Comparison of ENCODE assay signal across 10 mouse cellular contexts in genomic region chr8:117115094-117115493, GRCm38 (mm10). TPM values are rescaled to one million over a fixed set of nuclear protein-coding genes. Genes with fewer than 3 reads are reported as not detected.
DNase-seq lines count a peak whose midpoint lies in the region; ATAC-seq and TF ChIP-seq lines count a peak whose summit lies in the region.
"Had no signal": no experiment of that assay in that cellular context is flagged by ENCODE, and none has a peak within 500 bp of the region (broad histone marks: within the 10 kb centered on the region; RNA-seq: fewer than 3 reads in every experiment).

No protein-coding gene starts in this region.

- H3K27me3 ChIP-seq in forebrain, embryonic 10.5 days (ENCODE audit: poor library complexity, severe bottlenecking) = no peaks in the 10 kb centered on the region
- H3K27me3 ChIP-seq in forebrain, embryonic 16.5 days (replicated peaks; ENCODE audit: control insufficient read depth, insufficient read depth, low read length) = no peaks in the 10 kb centered on the region
- H3K27me3 ChIP-seq in liver, embryonic 12.5 days (replicated peaks) = no peaks in the 10 kb centered on the region
- no peaks in the 10 kb centered on the region for H3K27me3 ChIP-seq in liver, postnatal 0 days (ENCODE audit: insufficient read depth, low read length)
- no peaks in the 10 kb centered on the region for H3K27me3 ChIP-seq in embryonic facial prominence, embryonic 14.5 days (replicated peaks; ENCODE audit: control insufficient read depth, insufficient read depth, low read length)
- no peaks in the 10 kb centered on the region for H3K27me3 ChIP-seq in midbrain, embryonic 14.5 days (ENCODE audit: control insufficient read depth, insufficient read depth, low read length)
- H3K27me3 ChIP-seq: heart, embryonic 15.5 days had no signal

- H3K27ac ChIP-seq in forebrain, embryonic 10.5 days = no peak overlapping the region
- no peak overlapping the region for H3K27ac ChIP-seq in forebrain, embryonic 16.5 days (ENCODE audit: low read length)
- no peak overlapping the region for H3K27ac ChIP-seq in liver, embryonic 12.5 days
- no peak overlapping the region for H3K27ac ChIP-seq in liver, postnatal 0 days (ENCODE audit: low read depth)
- no peak overlapping the region for H3K27ac ChIP-seq in embryonic facial prominence, embryonic 14.5 days (replicated peaks; ENCODE audit: low read depth, low read length)
- no peak overlapping the region for H3K27ac ChIP-seq in midbrain, embryonic 14.5 days (replicated peaks; ENCODE audit: low read depth, low read length)
- H3K27ac ChIP-seq: heart, embryonic 15.5 days had no signal

- WGBS in forebrain, embryonic 10.5 days = 43% methylated on average over 6 of the region's 6 CpGs
- WGBS in forebrain, embryonic 16.5 days = 39% methylated on average over 6 of the region's 6 CpGs
- WGBS in liver, embryonic 12.5 days (ENCODE audit: insufficient replicate concordance) = 51% methylated on average over 6 of the region's 6 CpGs
- WGBS in liver, postnatal 0 days (ENCODE audit: insufficient replicate concordance) = 48% methylated on average over 6 of the region's 6 CpGs
- WGBS in embryonic facial prominence, embryonic 14.5 days = 48% methylated on average over 6 of the region's 6 CpGs
- WGBS in midbrain, embryonic 14.5 days = 54% methylated on average over 6 of the region's 6 CpGs

- H3K4me3 ChIP-seq in forebrain, embryonic 10.5 days = 0 out of 2 replicates have a peak overlapping the region, but pooled peaks have one; percentile 32
- no peak overlapping the region for H3K4me3 ChIP-seq in forebrain, embryonic 16.5 days (replicated peaks; ENCODE audit: low read length)
- no peak overlapping the region for H3K4me3 ChIP-seq in liver, embryonic 12.5 days
- H3K4me3 ChIP-seq in liver, postnatal 0 days (ENCODE audit: low read depth, low read length) = no peak overlapping the region
- H3K4me3 ChIP-seq in embryonic facial prominence, embryonic 14.5 days (ENCODE audit: low read depth, low read length) = no peak overlapping the region
- H3K4me3 ChIP-seq in midbrain, embryonic 14.5 days (replicated peaks; ENCODE audit: low read depth, low read length) = no peak overlapping the region
- H3K4me3 ChIP-seq: heart, embryonic 15.5 days had no signal

- no peak for TF ChIP-seq CTCF in liver, postnatal 0 days (IDR thresholded peaks at IDR 0.05; ENCODE audit: low read depth)

- no peak for ATAC-seq in forebrain, embryonic 16.5 days
- ATAC-seq in liver, embryonic 12.5 days = no peak
- ATAC-seq in liver, postnatal 0 days = no peak
- ATAC-seq in embryonic facial prominence, embryonic 14.5 days (ENCODE audit: low read depth) = no peak
- no peak for ATAC-seq in midbrain, embryonic 14.5 days (ENCODE audit: low FRiP score, low TSS enrichment)

- no peak overlapping the region; the same call in 1 of the 2 replicates for H3K4me2 ChIP-seq in forebrain, embryonic 16.5 days (ENCODE audit: low read length)
- peak overlapping the region; percentile 55 for H3K4me2 ChIP-seq in liver, embryonic 12.5 days
- H3K4me2 ChIP-seq in liver, postnatal 0 days (ENCODE audit: low read depth, low read length) = no peak overlapping the region
- H3K4me2 ChIP-seq in embryonic facial prominence, embryonic 14.5 days (ENCODE audit: low read depth, low read length) = peak overlapping the region; percentile 26; the same call in 1 of the 2 replicates
- no peak overlapping the region for H3K4me2 ChIP-seq in midbrain, embryonic 14.5 days (ENCODE audit: low read length)

- no peaks in the 10 kb centered on the region for H3K36me3 ChIP-seq in forebrain, embryonic 10.5 days (replicated peaks)
- H3K36me3 ChIP-seq in forebrain, embryonic 16.5 days (ENCODE audit: control insufficient read depth, insufficient read depth) = no peaks in the 10 kb centered on the region
- 0 out of 2 replicates have a peak, but pooled peaks cover 3% of the 10 kb centered on the region for H3K36me3 ChIP-seq in liver, embryonic 12.5 days
- no peaks in the 10 kb centered on the region; the same call in 1 of the 2 replicates for H3K36me3 ChIP-seq in liver, postnatal 0 days (replicated peaks; ENCODE audit: insufficient read depth, low read length)
- H3K36me3 ChIP-seq in embryonic facial prominence, embryonic 14.5 days (ENCODE audit: control insufficient read depth, insufficient read depth, low read length) = no peaks in the 10 kb centered on the region
- H3K36me3 ChIP-seq in midbrain, embryonic 14.5 days (ENCODE audit: control insufficient read depth, insufficient read depth, low read length) = no peaks in the 10 kb centered on the region
- H3K36me3 ChIP-seq: heart, embryonic 15.5 days had no signal

- no peak for TF ChIP-seq EP300 in liver, postnatal 0 days (IDR thresholded peaks at IDR 0.05; ENCODE audit: low read depth)

- no peak for DNase-seq in forebrain, embryonic 10.5 days (ENCODE audit: extremely low spot score, low spot score)
- DNase-seq in liver, postnatal 0 days = no peak
- no peak for DNase-seq in embryonic facial prominence, embryonic 14.5 days (ENCODE audit: low spot score)
- peak; percentile 37 for DNase-seq in midbrain, embryonic 14.5 days
- DNase-seq in B cell, adult 2 months = no peak
- no peak for DNase-seq in thymus, adult 18-20 months
- DNase-seq: thymus, postnatal 25 days had no signal

- peaks cover 22% of the 10 kb centered on the region for H3K4me1 ChIP-seq in forebrain, embryonic 10.5 days
- H3K4me1 ChIP-seq in forebrain, embryonic 16.5 days (replicated peaks; ENCODE audit: control insufficient read depth, insufficient read depth, low read length) = peaks cover 9% of the 10 kb centered on the region
- H3K4me1 ChIP-seq in liver, embryonic 12.5 days = peaks cover 35% of the 10 kb centered on the region
- peaks cover 6% of the 10 kb centered on the region for H3K4me1 ChIP-seq in liver, postnatal 0 days (ENCODE audit: insufficient read depth)
- peaks cover 3% of the 10 kb centered on the region; the same call in 1 of the 2 replicates for H3K4me1 ChIP-seq in embryonic facial prominence, embryonic 14.5 days (ENCODE audit: control insufficient read depth, insufficient read depth, low read length)
- no peaks in the 10 kb centered on the region for H3K4me1 ChIP-seq in midbrain, embryonic 14.5 days (ENCODE audit: control insufficient read depth, insufficient read depth, low read length)

- H3K9ac ChIP-seq in forebrain, embryonic 16.5 days (replicated peaks; ENCODE audit: low read depth, low read length) = no peak overlapping the region
- no peak overlapping the region for H3K9ac ChIP-seq in liver, embryonic 12.5 days
- H3K9ac ChIP-seq in liver, postnatal 0 days (replicated peaks) = no peak overlapping the region
- H3K9ac ChIP-seq in embryonic facial prominence, embryonic 14.5 days (ENCODE audit: low read depth, low read length) = no peak overlapping the region
- H3K9ac ChIP-seq in midbrain, embryonic 14.5 days (replicated peaks; ENCODE audit: low read length) = no peak overlapping the region
- H3K9ac ChIP-seq: heart, embryonic 15.5 days had no signal

- H3K9me3 ChIP-seq in forebrain, embryonic 10.5 days = no peaks in the 10 kb centered on the region
- H3K9me3 ChIP-seq in forebrain, embryonic 16.5 days (ENCODE audit: control insufficient read depth, low read length) = no peaks in the 10 kb centered on the region
- H3K9me3 ChIP-seq in liver, embryonic 12.5 days (replicated peaks) = no peaks in the 10 kb centered on the region
- no peaks in the 10 kb centered on the region for H3K9me3 ChIP-seq in liver, postnatal 0 days (ENCODE audit: low read length)
- H3K9me3 ChIP-seq in embryonic facial prominence, embryonic 14.5 days (ENCODE audit: control insufficient read depth, low read length) = no peaks in the 10 kb centered on the region
- no peaks in the 10 kb centered on the region for H3K9me3 ChIP-seq in midbrain, embryonic 14.5 days (ENCODE audit: control insufficient read depth, low read length)
- H3K9me3 ChIP-seq: heart, embryonic 15.5 days had no signal

RNA-seq across cellular contexts. Expression of gene Bco1, which starts 19.4 kb away (rescaled TPM):
- 0.22 and 0.30 TPM in 2 replicates for polyA plus RNA-seq in forebrain, embryonic 10.5 days (2016; fragmentation: Nextera tagmentation; extraction: Ambion mirVana)
- 0.11 TPM in 1 of 2 replicates, not detected in the other for polyA plus RNA-seq in forebrain, embryonic 16.5 days (2015; fragmentation: Nextera tagmentation; extraction: Ambion mirVana)
- 10.3 and 10.8 TPM in 2 replicates for polyA plus RNA-seq in liver, embryonic 12.5 days (2016; fragmentation: Nextera tagmentation; extraction: Ambion mirVana)
- polyA plus RNA-seq in liver, postnatal 0 days (2015; fragmentation: Nextera tagmentation; extraction: Ambion mirVana) = 6.6 and 8.1 TPM in 2 replicates
- 0.15 and 0.34 TPM in 2 replicates for polyA plus RNA-seq in embryonic facial prominence, embryonic 14.5 days (2014; fragmentation: Nextera tagmentation; extraction: Ambion mirVana)
- 0.18 TPM in 1 of 2 replicates, not detected in the other for polyA plus RNA-seq in midbrain, embryonic 14.5 days (2014; fragmentation: Nextera tagmentation; extraction: Ambion mirVana)
- polyA plus RNA-seq: heart, embryonic 15.5 days had no signal

RNA-seq across cellular contexts. Expression of gene Pkd1l2, which starts 32.8 kb away (rescaled TPM):
- not detected in 2 replicates for polyA plus RNA-seq in forebrain, embryonic 10.5 days (2016; fragmentation: Nextera tagmentation; extraction: Ambion mirVana)
- not detected in 2 replicates for polyA plus RNA-seq in forebrain, embryonic 16.5 days (2015; fragmentation: Nextera tagmentation; extraction: Ambion mirVana)
- polyA plus RNA-seq in liver, embryonic 12.5 days (2016; fragmentation: Nextera tagmentation; extraction: Ambion mirVana) = 0.01 and 0.02 TPM in 2 replicates
- 0.06 TPM in 1 of 2 replicates, not detected in the other for polyA plus RNA-seq in liver, postnatal 0 days (2015; fragmentation: Nextera tagmentation; extraction: Ambion mirVana)
- polyA plus RNA-seq in embryonic facial prominence, embryonic 14.5 days (2014; fragmentation: Nextera tagmentation; extraction: Ambion mirVana) = 0.03 and 0.13 TPM in 2 replicates
- polyA plus RNA-seq in midbrain, embryonic 14.5 days (2014; fragmentation: Nextera tagmentation; extraction: Ambion mirVana) = 0.12 TPM in 1 of 2 replicates, not detected in the other

RNA-seq across cellular contexts. Expression of gene Gan, which starts 42.8 kb away (rescaled TPM):
- 2.5 TPM in 2 replicates for polyA plus RNA-seq in forebrain, embryonic 10.5 days (2016; fragmentation: Nextera tagmentation; extraction: Ambion mirVana)
- polyA plus RNA-seq in forebrain, embryonic 16.5 days (2015; fragmentation: Nextera tagmentation; extraction: Ambion mirVana) = 3.5 and 3.7 TPM in 2 replicates
- 1.9 and 2.1 TPM in 2 replicates for polyA plus RNA-seq in liver, embryonic 12.5 days (2016; fragmentation: Nextera tagmentation; extraction: Ambion mirVana)
- polyA plus RNA-seq in liver, postnatal 0 days (2015; fragmentation: Nextera tagmentation; extraction: Ambion mirVana) = 0.60 and 0.62 TPM in 2 replicates
- 3.0 and 3.5 TPM in 2 replicates for polyA plus RNA-seq in embryonic facial prominence, embryonic 14.5 days (2014; fragmentation: Nextera tagmentation; extraction: Ambion mirVana)
- polyA plus RNA-seq in midbrain, embryonic 14.5 days (2014; fragmentation: Nextera tagmentation; extraction: Ambion mirVana) = 4.9 and 7.1 TPM in 2 replicates

Comparison
In these comparisons a context has a peak if more than half of its experiments do, and no peak if none do; other contexts are left out.
1. H3K4me2 ChIP-seq: peak in liver, embryonic 12.5 days (single experiment) and embryonic facial prominence, embryonic 14.5 days (single experiment); none in forebrain, embryonic 16.5 days (single experiment), liver, postnatal 0 days (single experiment) and midbrain, embryonic 14.5 days (single experiment).